Mouse (Mus musculus) NIH3T3 (cell line): ENCODE results near the gene Arhgap29.
A peak's percentile ranks its signal among the peaks of the same experiment; 100 is the strongest.

Experiments
- DNase-seq: peaks from one replicate; pipeline ENCODE4 v3.0.0-alpha.2; 2012; ENCODE audit warnings: low read depth

Gene Arhgap29

DNA sequence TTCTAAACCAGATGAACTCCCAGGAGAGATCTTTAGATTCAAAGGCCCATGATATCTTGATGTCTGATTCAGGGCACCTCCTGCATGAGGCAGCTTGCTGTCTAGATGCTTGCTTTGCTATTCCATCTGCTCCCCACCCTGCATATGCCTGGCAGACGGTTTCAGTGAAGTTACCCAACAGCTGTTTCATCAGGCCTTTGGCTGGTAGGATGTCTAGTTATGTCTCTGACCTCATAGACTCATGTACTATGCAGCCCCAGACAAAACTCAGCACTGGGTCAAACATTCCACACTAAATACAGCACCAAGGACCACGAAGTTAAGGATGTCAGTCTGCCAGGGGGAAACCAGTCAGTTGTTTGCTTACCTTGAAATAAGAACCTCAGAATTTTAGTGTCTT lies 6.4 kb upstream of the Arhgap29 start:
- DNase-seq: peak; percentile 65

DNA sequence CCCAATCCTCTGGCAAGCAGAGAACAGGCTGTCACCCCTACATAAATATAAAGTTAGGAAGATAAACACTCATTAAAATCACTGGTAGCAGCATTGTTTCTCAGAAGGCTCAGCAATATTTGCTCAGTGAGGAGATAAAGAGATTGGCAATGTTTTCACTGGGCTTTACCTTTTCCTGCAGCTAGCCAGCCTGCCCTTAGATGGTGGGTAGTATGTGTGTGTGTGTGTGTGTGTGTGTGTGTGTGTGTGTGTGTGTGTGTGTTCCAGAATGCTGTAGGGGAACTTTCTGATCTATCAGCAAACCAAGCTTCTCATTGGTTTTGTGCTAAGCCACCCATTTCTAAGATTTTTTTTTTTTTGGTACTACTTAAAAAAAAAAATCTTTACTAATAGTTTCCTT lies 5.6 kb upstream of the Arhgap29 start:
- no peak for DNase-seq

DNA sequence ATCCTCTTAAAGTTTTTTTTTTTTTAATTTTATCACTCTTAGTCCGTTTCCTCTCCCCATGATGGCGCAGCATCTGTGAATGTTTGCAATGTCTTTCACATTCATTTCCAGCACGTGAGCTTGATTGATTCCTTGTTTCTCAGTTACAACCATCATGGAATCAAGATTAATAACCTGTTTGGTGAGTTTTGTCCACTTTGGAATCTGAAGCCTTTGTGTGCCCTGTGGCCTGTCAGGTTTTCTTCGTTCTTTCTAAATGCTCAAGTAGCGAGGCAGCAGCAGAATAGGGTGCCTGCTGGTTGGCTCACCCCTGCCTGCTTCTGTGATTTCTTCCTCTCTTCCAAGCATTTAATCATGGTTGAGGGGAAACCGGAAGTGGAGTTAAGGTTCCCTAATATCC lies 2.2 kb upstream of the Arhgap29 start:
- DNase-seq: no peak

DNA sequence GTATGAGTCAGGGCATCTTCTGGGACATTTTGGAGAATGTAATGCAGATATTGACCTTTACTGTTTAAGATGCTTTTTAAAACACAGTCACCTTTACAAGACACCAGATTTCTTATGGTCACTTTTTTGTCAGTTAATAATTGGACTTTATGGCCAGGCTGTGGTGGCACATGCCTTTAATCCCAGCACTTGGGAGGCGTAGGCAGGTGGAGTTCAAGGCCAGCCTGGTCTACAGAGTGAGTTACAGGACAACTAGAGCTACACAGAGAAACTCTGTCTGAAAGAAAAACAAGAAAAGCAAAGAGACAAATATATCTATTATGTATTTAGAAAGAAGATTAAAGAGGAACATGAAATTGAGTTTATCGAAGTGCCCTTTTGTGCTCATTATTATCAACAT lies 1.2 kb upstream of the Arhgap29 start:
- DNase-seq: no peak

- no peak for DNase-seq
Observed at GRCm38 (mm10) chr3:121953049-121953432, 700 bp downstream of the Arhgap29 start.

- DNase-seq: no peak
Observed at GRCm38 (mm10) chr3:121953433-121954161, 1.3 kb downstream of the Arhgap29 start.

DNA sequence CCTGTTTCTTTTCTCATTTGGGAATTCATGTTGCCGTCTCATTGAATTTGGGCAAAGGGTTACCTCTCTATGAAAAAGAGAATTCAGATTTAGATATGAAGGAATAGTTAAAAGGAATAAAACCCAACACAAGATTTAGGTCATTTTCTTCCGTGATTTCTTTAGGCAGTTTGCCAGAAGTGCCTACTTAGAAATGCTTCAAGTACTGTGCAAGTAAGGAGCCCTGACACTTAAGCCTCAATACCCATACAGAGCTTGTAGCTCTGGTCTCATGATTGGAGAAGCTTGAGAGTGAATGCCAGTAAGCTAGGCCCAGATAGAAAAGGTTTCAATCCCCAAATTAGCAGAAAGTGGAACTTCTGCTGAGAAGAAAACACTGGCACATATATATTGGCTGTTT lies 2.1 kb downstream of the Arhgap29 start:
- DNase-seq: no peak

DNA sequence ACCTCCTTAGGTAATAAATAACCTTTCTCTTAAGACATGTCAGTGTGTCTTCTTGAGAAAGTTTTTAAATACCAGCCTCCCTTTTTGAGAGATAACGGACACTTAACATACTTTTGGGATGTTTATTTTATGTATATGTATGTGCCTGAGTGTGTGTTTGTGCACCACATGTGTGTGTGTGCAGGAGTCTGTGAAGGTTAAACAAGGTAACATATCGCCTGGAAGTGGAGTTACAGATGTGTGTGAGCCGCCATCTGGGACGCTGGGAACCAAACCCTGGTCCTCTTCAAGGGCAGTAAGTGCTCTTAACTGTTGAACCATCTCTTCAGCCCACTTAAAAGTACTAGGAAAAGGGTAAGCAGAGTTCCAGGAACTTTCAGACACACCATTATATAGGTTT lies 3.2 kb downstream of the Arhgap29 start:
- no peak for DNase-seq

DNA sequence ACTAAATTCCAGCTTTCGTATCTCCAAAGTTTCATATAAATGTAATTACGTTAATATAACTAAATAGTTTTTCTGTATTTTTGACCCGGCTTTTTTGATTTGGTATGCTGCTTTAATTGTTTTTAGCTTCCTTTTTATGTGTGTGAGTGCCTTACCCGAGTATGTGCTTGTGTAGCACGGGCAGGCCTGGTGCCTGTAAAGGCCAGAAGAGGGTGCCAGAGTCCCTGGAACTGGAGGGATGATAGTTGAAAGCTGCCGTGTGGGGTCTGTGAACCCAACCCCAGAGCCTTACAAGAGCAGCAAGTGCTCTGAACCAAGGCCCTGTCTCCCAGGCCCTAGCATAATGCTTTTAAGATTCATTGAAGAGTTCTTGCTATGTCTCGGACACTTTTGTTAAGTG lies 4.4 kb downstream of the Arhgap29 start:
- no peak for DNase-seq

GRCm38 (mm10) chr3:121957606-121958344 lies 5.4 kb downstream of the Arhgap29 start:
- DNase-seq: no peak

DNA sequence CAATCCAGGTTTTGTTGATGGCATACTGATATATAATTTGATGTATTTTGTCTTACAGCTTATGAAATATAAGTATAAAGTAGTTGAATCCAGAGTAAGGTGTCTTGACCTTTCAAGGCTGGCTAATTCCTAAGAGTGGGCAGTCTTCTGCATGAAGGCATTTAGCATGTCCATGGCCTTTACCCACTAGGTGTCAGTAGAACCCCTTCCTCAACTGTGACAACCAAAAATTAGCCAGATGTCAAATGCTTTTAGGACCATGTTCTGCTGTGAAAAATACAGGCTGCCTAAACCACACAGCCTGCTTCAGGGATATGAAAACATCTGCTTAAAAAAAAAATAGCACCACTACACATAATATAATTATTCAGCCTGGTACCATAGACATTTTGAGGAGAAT lies 11.8 kb downstream of the Arhgap29 start:
- DNase-seq: peak; percentile 87

DNA sequence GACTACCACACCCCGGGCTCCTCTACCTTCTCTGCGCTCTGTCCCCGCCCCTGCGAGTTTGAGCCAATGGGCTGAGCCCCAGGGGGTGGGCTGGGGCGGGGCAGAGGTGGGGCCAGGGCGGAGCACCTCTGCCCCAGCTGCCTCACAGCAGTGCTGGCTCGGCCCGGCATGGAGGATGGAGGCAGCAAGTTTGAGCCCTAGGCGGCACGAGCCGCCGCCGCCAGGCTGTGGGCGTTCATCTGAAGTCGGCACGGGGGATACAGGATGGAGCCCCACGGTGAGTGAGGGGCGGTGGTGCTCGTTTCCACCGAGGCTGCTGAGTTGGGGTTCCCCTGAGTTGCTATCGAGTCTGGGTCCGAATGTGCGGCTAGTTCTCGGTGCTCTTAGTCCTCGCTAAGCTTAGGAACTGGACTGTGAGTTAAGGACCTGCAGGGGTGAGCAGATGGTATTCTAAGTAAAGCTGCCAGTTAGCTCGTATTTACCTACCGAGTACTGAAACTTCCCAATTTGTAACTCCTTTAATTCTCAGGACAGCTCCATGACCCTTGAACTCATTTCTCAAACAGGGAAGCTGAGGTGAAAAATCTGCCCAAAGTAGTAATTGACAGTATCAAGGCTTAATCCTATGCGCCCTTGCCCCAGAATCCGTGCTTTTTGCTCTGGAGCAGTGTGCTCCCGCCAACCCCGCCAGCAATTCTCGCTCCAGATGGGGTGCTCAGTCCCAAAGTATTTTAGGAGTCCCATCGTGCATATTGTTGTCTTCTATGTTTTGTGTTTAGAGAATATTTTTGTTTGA lies 15.5 kb downstream of the Arhgap29 start:
- peak; percentile 96 for DNase-seq

DNA sequence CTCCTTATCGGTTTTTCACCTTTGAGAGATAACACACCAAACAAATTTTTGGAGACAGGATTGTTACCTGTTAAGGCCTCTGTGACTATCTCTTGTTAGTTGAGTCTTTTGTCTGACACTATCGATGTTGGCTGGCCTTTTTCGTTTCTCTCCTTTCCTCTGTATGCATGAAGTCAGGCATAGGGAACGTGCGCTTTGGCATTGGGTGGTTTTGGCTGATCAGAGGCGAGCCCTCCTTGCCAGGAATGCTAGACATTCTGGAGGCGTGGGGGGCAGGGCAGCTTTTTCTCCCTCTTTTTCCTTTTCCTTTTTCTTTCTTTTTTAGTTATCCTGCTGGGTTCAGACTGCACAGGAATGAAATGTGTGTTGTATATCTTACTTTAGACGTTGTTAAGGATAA lies 16.3 kb downstream of the Arhgap29 start:
- DNase-seq: peak; percentile 76

DNA sequence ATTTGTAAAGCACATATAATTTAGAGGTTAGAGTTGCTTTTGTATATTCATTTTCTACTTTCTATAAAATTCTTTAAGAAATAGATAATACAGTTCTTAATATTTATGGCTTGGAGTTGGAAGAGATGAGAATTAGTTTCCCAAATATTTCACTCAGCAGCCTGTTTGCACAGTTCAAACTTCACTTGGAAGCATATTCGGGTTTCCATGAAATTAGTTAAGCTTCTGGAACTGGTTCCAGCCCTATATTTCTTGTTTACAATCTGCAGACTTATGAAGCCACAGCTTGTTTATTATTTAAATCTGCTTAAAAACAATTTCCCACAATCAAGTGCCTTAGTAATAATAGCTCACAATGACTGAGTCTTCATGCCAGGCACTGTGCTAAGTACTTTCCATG lies 17.1 kb downstream of the Arhgap29 start:
- no peak for DNase-seq

DNA sequence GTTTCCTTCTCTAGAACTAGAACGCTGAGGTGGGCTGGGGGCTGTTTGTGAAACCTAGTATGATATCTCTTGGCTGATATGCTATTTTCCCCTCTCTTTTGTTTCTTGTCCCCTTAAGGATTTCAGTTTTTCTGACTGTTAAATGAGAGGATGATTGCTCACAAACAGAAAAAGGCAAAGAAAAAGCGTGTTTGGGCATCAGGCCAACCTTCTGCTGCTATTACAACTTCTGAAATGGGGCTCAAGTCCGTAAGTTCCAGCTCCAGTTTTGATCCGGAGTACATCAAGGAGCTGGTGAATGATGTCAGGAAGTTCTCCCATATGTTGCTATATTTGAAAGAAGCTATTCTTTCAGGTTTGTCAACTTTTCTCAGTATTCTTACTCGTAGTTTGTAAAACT lies 21.4 kb downstream of the Arhgap29 start:
- DNase-seq: peak; percentile 21

DNA sequence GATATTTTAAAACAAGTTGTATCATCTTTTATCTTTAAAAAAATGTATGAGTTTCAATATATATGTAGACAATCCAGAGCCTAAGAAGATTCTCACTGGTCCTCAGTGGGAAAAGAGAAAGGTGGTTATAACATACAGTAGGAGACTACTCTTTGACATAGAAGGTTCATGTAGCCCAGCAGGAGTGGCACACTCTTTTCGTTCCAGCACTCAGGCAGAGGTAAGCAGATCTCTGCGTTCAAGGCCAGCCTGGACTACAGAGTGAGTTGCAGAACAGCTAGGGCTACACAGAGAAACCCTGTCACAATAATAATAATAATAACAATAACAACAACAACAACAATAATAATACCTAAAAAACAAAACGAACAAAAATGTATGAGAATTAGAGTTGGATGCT lies 23.0 kb downstream of the Arhgap29 start:
- DNase-seq: no peak

DNA sequence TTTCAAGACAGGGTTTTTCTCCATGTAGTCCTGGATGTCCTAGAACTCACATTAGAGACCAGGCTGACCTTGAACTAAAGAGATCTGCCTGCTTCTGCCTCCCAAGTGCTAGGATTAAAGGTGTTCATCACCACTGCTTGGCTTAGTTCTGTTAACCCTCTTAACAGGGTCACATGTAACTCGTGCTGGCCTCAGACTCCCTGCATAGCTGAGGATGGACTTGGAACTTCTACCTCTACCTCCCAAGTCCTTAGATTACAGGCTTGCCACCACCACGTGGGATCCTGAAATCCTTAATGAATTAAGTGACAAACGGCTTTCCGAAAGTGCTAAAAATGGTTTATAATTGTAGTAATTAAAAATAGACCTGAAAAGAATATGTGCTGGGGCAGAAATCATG lies 29.0 kb downstream of the Arhgap29 start:
- no peak for DNase-seq

- DNase-seq: no peak
Observed at GRCm38 (mm10) chr3:121982450-121982849, 30.1 kb downstream of the Arhgap29 start.

GRCm38 (mm10) chr3:121995125-121995524 lies 42.8 kb downstream of the Arhgap29 start:
- DNase-seq: peak; percentile 36

- no peak for DNase-seq
Observed at GRCm38 (mm10) chr3:121999934-122000333, 47.6 kb downstream of the Arhgap29 start.

DNA sequence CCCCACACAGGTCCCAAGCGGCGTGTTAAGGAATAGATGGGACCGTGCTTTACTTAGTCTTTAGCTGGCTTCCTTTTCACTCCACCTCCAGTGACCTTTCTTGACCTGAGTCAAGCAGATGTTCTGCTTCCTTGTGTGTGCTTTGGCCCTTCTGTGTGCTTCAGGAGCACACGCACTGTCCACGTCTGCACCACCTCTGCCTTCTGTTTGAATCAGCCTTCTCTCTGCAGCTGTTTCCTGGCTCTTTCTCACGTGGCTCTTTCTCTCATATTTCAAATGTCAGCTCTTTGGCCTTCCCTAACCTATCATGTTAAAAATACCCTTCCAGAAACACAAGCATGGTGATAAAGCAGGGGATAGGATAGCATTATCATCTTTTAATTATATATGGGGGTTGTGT lies 49.2 kb downstream of the Arhgap29 start:
- DNase-seq: no peak

- no peak for DNase-seq
Observed at GRCm38 (mm10) chr3:122009818-122010217, 57.5 kb downstream of the Arhgap29 start.

GRCm38 (mm10) chr3:122010292-122010691 lies 58.0 kb downstream of the Arhgap29 start:
- peak; percentile 51 for DNase-seq
